Mouse (Mus musculus): ENCODE measurements around the gene Arhgef1. TPM values are rescaled to one million over a fixed set of nuclear protein-coding genes. Genes with fewer than 3 reads are reported as not detected.

Gene Arhgef1
- total and polyA plus RNA-seq, 2 experiments from 2014 or later = 33.6 to 33.9 TPM

DNA sequence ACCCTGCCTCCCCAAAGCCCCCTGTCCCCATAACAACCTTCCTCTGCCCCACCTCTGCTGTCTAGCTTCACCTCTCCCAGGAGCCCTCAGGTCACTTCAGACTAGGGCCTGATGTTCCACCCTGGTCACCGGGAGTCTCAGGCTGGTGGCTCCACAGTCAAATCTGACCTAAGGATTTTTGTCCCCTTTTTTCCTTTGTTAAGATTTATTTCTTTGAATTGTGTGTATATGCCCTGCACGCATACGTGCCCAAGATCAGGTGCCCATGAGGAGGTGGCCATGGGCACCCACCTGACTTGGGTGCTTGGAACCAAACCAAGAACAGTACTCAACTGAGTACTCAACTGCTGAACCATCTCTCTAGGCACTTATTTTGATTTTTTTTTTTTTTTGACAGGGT lies 67.6 kb downstream of the Arhgef1 start:
- ATAC-seq = no peak
- TF ChIP-seq CTCF (IDR thresholded peaks at IDR 0.05; ENCODE audit: low read depth) = no peak
- Histone ChIP-seq H3K4me1 (ENCODE audit: insufficient read depth, low read length) (no peaks in the 10 kb centered on the region), H3K4me2 (ENCODE audit: low read depth, low read length) (no peak overlapping the region), H3K9ac (replicated peaks; ENCODE audit: low read length) (no peak overlapping the region), H3K4me3 (ENCODE audit: low read length) (no peak overlapping the region), H3K9me3 (ENCODE audit: low read length) (no peaks in the 10 kb centered on the region), H3K27me3 (ENCODE audit: insufficient read depth, low read length) (no peaks in the 10 kb centered on the region), H3K27ac (no peak overlapping the region), H3K36me3 (ENCODE audit: insufficient read depth, low read length) (no peaks in the 10 kb centered on the region)
- WGBS = 97% methylated on average over 3 of the region's 3 CpGs
- no peak for DNase-seq (ENCODE audit: low spot score)

DNA sequence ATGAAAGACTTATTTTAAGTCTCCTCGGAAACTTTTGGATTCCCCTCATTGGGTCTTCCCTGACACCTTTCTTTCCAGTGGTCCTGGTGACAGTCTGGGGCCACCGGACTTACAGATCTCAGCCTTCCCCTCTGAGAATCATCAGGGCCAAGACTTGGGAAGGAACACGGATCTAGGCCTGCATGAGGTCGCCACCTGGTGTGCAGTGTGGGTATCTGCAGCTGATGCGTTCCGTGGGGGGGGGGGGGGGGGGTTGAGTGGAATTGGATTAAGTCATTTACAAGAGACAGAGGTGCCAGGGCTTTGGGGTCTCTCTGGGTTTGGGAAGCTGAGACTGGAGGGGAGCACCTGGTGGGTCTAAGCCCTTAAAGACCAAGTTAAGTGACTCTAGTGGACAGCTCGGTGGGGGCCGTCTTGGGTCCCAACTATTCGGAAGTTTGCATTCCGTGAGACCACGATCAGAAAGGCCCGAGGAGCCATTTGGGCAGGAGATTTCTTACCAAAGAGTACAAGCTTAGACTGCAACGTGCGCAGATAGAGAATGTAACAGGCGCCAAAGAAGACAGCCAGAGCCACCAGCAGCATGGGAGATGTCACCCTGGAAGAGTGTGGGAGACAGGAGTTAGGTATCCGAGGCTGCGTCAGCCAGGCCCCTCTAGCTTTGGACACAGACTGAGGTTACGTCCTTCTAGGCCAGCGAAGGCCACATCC lies 68.7 kb downstream of the Arhgef1 start:
- peak overlapping the region; percentile 84 for H3K27ac ChIP-seq
- H3K4me1 ChIP-seq (ENCODE audit: insufficient read depth, low read length) = no peaks in the 10 kb centered on the region
- no peaks in the 10 kb centered on the region for H3K27me3 ChIP-seq (ENCODE audit: insufficient read depth, low read length)
- 8% methylated on average over 19 of the region's 19 CpGs for WGBS
- peak; percentile 78 for TF ChIP-seq CTCF (IDR thresholded peaks at IDR 0.05; ENCODE audit: low read depth)
- H3K4me3 ChIP-seq (ENCODE audit: low read length) = peak overlapping the region; percentile 74
- H3K9me3 ChIP-seq (ENCODE audit: low read length) = no peaks in the 10 kb centered on the region
- H3K36me3 ChIP-seq (ENCODE audit: insufficient read depth, low read length) = no peaks in the 10 kb centered on the region
- peak; percentile 77 for DNase-seq (ENCODE audit: low spot score)
- peak overlapping the region; percentile 63 for H3K4me2 ChIP-seq (ENCODE audit: low read depth, low read length)
- H3K9ac ChIP-seq (replicated peaks; ENCODE audit: low read length) = peak overlapping the region; percentile 73
- ATAC-seq = no peak; the same call in 1 of the 2 replicates

GRCm38 (mm10) chr7:24971972-24972893 lies 69.5 kb downstream of the Arhgef1 start, which contains the start of gene Rabac1:
TSS of gene Rabac1 (minus strand) at chr7:24972754.
- H3K27ac ChIP-seq = peak within 1 kb of the TSS; percentile 84
- no peaks in the 10 kb centered on the region for H3K27me3 ChIP-seq (ENCODE audit: insufficient read depth, low read length)
- peak within 1 kb of the TSS; percentile 74 for H3K4me3 ChIP-seq (ENCODE audit: low read length)
- H3K4me1 ChIP-seq (ENCODE audit: insufficient read depth, low read length) = no peaks in the 10 kb centered on the region
- H3K9me3 ChIP-seq (ENCODE audit: low read length) = no peaks in the 10 kb centered on the region
- DNase-seq (ENCODE audit: low spot score) (peak; percentile 97), ATAC-seq (peak; percentile 90)
- peak; percentile 69 for TF ChIP-seq CTCF (IDR thresholded peaks at IDR 0.05; ENCODE audit: low read depth)
- peak within 1 kb of the TSS; percentile 63 for H3K4me2 ChIP-seq (ENCODE audit: low read depth, low read length)
- peak within 1 kb of the TSS; percentile 73 for H3K9ac ChIP-seq (replicated peaks; ENCODE audit: low read length)
- H3K36me3 ChIP-seq (ENCODE audit: insufficient read depth, low read length) = 0 out of 2 replicates have a peak, but pooled peaks cover under 1% of the 10 kb centered on the region
- under 1% methylated on average over 45 of the region's 45 CpGs for WGBS

GRCm38 (mm10) chr7:24973208-24973607 lies 70.5 kb downstream of the Arhgef1 start:
- WGBS = 86% methylated on average over 4 of the region's 4 CpGs
- DNase-seq (ENCODE audit: low spot score) (no peak), ATAC-seq (no peak)
- Histone ChIP-seq H3K9me3 (ENCODE audit: low read length) (no peaks in the 10 kb centered on the region), H3K4me2 (ENCODE audit: low read depth, low read length) (no peak overlapping the region), H3K9ac (replicated peaks; ENCODE audit: low read length) (no peak overlapping the region), H3K36me3 (ENCODE audit: insufficient read depth, low read length) (peaks cover 10% of the 10 kb centered on the region; the same call in 1 of the 2 replicates), H3K4me1 (ENCODE audit: insufficient read depth, low read length) (no peaks in the 10 kb centered on the region), H3K27ac (no peak overlapping the region), H3K4me3 (ENCODE audit: low read length) (no peak overlapping the region), H3K27me3 (ENCODE audit: insufficient read depth, low read length) (no peaks in the 10 kb centered on the region)
- TF ChIP-seq CTCF (IDR thresholded peaks at IDR 0.05; ENCODE audit: low read depth) = no peak

DNA sequence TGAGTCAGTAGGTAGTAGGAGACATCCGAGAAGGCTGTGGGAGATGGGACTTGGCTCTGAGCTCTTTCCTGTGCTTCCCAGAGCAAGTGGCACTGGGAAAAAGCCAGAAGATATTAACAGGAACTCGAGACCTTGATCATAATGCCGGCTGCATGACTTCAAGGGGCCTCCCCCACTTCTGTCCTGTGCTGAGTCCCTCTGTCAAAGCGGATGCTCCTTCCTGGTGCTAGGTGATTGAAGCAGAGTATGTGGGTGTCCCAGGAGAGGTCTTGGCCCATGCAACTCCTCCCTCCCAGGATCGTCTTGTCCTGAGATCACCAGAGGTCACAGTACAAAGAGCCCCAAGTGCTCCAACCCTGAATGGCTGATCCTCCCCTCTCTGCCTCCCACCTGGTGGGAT lies 71.2 kb downstream of the Arhgef1 start:
- no peak for TF ChIP-seq CTCF (IDR thresholded peaks at IDR 0.05; ENCODE audit: low read depth)
- H3K27ac ChIP-seq = no peak overlapping the region
- no peak overlapping the region for H3K9ac ChIP-seq (replicated peaks; ENCODE audit: low read length)
- H3K36me3 ChIP-seq (ENCODE audit: insufficient read depth, low read length) = peaks cover 17% of the 10 kb centered on the region
- no peak overlapping the region for H3K4me3 ChIP-seq (ENCODE audit: low read length)
- no peaks in the 10 kb centered on the region for H3K9me3 ChIP-seq (ENCODE audit: low read length)
- WGBS = 72% methylated on average over 5 of the region's 5 CpGs
- H3K27me3 ChIP-seq (ENCODE audit: insufficient read depth, low read length) = no peaks in the 10 kb centered on the region
- ATAC-seq (no peak), DNase-seq (ENCODE audit: low spot score) (no peak)
- H3K4me1 ChIP-seq (ENCODE audit: insufficient read depth, low read length) = no peaks in the 10 kb centered on the region
- H3K4me2 ChIP-seq (ENCODE audit: low read depth, low read length) = no peak overlapping the region

GRCm38 (mm10) chr7:24974893-24975595 lies 72.3 kb downstream of the Arhgef1 start:
- peak; percentile 81 for TF ChIP-seq CTCF (IDR thresholded peaks at IDR 0.05; ENCODE audit: low read depth)
- Histone ChIP-seq H3K4me1 (ENCODE audit: insufficient read depth, low read length) (no peaks in the 10 kb centered on the region), H3K27ac (no peak overlapping the region), H3K36me3 (ENCODE audit: insufficient read depth, low read length) (peaks cover 26% of the 10 kb centered on the region), H3K4me3 (ENCODE audit: low read length) (no peak overlapping the region), H3K27me3 (ENCODE audit: insufficient read depth, low read length) (no peaks in the 10 kb centered on the region), H3K9ac (replicated peaks; ENCODE audit: low read length) (no peak overlapping the region), H3K9me3 (ENCODE audit: low read length) (no peaks in the 10 kb centered on the region), H3K4me2 (ENCODE audit: low read depth, low read length) (no peak overlapping the region)
- DNase-seq (ENCODE audit: low spot score) (peak; percentile 78), ATAC-seq (no peak)
- 29% methylated on average over 9 of the region's 9 CpGs for WGBS

Small RNA genes lying within 50 kb of the gene (microRNA-seq; reads per million reads assigned to microRNA genes)
- 0.36 to 1.4 reads per million in 2 experiments for gene Mir7046

Other genes starting within 250 kb of the Arhgef1 start
- not detected in 2 replicates for gene Tex101, start 226.2 kb upstream of the Arhgef1 start, total RNA-seq (2014; rRNA removed)
- gene Tex101, start 226.2 kb upstream of the Arhgef1 start, polyA plus RNA-seq (2015; fragmentation: Nextera tagmentation; extraction: Ambion mirVana) = not detected in 2 replicates
- gene BC049730, start 193.7 kb upstream of the Arhgef1 start, total RNA-seq (2014; rRNA removed) = not detected in 2 replicates
- gene BC049730, start 193.7 kb upstream of the Arhgef1 start, polyA plus RNA-seq (2015; fragmentation: Nextera tagmentation; extraction: Ambion mirVana) = not detected in 2 replicates
- gene Gm4763, start 176.0 kb upstream of the Arhgef1 start, total RNA-seq (2014; rRNA removed) = not detected in 2 replicates
- not detected in 2 replicates for gene Gm4763, start 176.0 kb upstream of the Arhgef1 start, polyA plus RNA-seq (2015; fragmentation: Nextera tagmentation; extraction: Ambion mirVana)
- 2.2 and 2.8 TPM in 2 replicates for gene Cd177, start 142.6 kb upstream of the Arhgef1 start, total RNA-seq (2014; rRNA removed)
- 0.38 and 0.55 TPM in 2 replicates for gene Cd177, start 142.6 kb upstream of the Arhgef1 start, polyA plus RNA-seq (2015; fragmentation: Nextera tagmentation; extraction: Ambion mirVana)
- not detected in 2 replicates for gene Ceacam10, start 125.7 kb upstream of the Arhgef1 start, total RNA-seq (2014; rRNA removed)
- 0.63 and 0.80 TPM in 2 replicates for gene Ceacam10, start 125.7 kb upstream of the Arhgef1 start, polyA plus RNA-seq (2015; fragmentation: Nextera tagmentation; extraction: Ambion mirVana)
- gene Gm9844, start 40.7 kb upstream of the Arhgef1 start, total RNA-seq (2014; rRNA removed) = 0.79 and 2.5 TPM in 2 replicates
- gene Gm9844, start 40.7 kb upstream of the Arhgef1 start, polyA plus RNA-seq (2015; fragmentation: Nextera tagmentation; extraction: Ambion mirVana) = 31.9 and 32.5 TPM in 2 replicates
- gene Lypd4, start 33.0 kb upstream of the Arhgef1 start, total RNA-seq (2014; rRNA removed) = not detected in 2 replicates
- gene Lypd4, start 33.0 kb upstream of the Arhgef1 start, polyA plus RNA-seq (2015; fragmentation: Nextera tagmentation; extraction: Ambion mirVana) = not detected in 2 replicates
- 1.7 TPM in 1 of 2 replicates, not detected in the other for gene Dmrtc2, start 32.9 kb upstream of the Arhgef1 start, total RNA-seq (2014; rRNA removed)
- 0.10 and 0.18 TPM in 2 replicates for gene Dmrtc2, start 32.9 kb upstream of the Arhgef1 start, polyA plus RNA-seq (2015; fragmentation: Nextera tagmentation; extraction: Ambion mirVana)
- 483 and 611 TPM in 2 replicates for gene Rps19, start 18.5 kb upstream of the Arhgef1 start, total RNA-seq (2014; rRNA removed)
- 1,228 and 1,333 TPM in 2 replicates for gene Rps19, start 18.5 kb upstream of the Arhgef1 start, polyA plus RNA-seq (2015; fragmentation: Nextera tagmentation; extraction: Ambion mirVana)
- gene Cd79a, start 5.5 kb upstream of the Arhgef1 start, total RNA-seq (2014; rRNA removed) = 0.10 and 0.11 TPM in 2 replicates
- gene Cd79a, start 5.5 kb upstream of the Arhgef1 start, polyA plus RNA-seq (2015; fragmentation: Nextera tagmentation; extraction: Ambion mirVana) = 0.63 and 0.93 TPM in 2 replicates
- gene Gm4881, start 41.6 kb downstream of the Arhgef1 start, total RNA-seq (2014; rRNA removed) = 0.90 and 6.6 TPM in 2 replicates
- gene Gm4881, start 41.6 kb downstream of the Arhgef1 start, polyA plus RNA-seq (2015; fragmentation: Nextera tagmentation; extraction: Ambion mirVana) = 2.4 TPM in 2 replicates
- gene Rabac1, start 69.8 kb downstream of the Arhgef1 start, total RNA-seq (2014; rRNA removed) = 705 and 708 TPM in 2 replicates
- gene Rabac1, start 69.8 kb downstream of the Arhgef1 start, polyA plus RNA-seq (2015; fragmentation: Nextera tagmentation; extraction: Ambion mirVana) = 497 and 530 TPM in 2 replicates
- 572 and 588 TPM in 2 replicates for gene Atp1a3, start 103.0 kb downstream of the Arhgef1 start, total RNA-seq (2014; rRNA removed)
- 649 and 730 TPM in 2 replicates for gene Atp1a3, start 103.0 kb downstream of the Arhgef1 start, polyA plus RNA-seq (2015; fragmentation: Nextera tagmentation; extraction: Ambion mirVana)
- gene Grik5, start 169.4 kb downstream of the Arhgef1 start, total RNA-seq (2014; rRNA removed) = 141 and 142 TPM in 2 replicates
- gene Grik5, start 169.4 kb downstream of the Arhgef1 start, polyA plus RNA-seq (2015; fragmentation: Nextera tagmentation; extraction: Ambion mirVana) = 14.6 and 14.8 TPM in 2 replicates
- 38.4 and 40.4 TPM in 2 replicates for gene Zfp574, start 169.7 kb downstream of the Arhgef1 start, total RNA-seq (2014; rRNA removed)
- 23.7 and 26.3 TPM in 2 replicates for gene Zfp574, start 169.7 kb downstream of the Arhgef1 start, polyA plus RNA-seq (2015; fragmentation: Nextera tagmentation; extraction: Ambion mirVana)

All from hindbrain, postnatal 0 days (tissue).